Mouse (Mus musculus): Measurements from ENCODE around the gene Slc25a28.

The Slc25a28 gene

GRCm38 (mm10) chr19:43641833-43642232 is 32.8 kb downstream of the Slc25a28 start:
- DNase-seq (ENCODE audit: low spot score in 2 of 2) = no peak

DNA sequence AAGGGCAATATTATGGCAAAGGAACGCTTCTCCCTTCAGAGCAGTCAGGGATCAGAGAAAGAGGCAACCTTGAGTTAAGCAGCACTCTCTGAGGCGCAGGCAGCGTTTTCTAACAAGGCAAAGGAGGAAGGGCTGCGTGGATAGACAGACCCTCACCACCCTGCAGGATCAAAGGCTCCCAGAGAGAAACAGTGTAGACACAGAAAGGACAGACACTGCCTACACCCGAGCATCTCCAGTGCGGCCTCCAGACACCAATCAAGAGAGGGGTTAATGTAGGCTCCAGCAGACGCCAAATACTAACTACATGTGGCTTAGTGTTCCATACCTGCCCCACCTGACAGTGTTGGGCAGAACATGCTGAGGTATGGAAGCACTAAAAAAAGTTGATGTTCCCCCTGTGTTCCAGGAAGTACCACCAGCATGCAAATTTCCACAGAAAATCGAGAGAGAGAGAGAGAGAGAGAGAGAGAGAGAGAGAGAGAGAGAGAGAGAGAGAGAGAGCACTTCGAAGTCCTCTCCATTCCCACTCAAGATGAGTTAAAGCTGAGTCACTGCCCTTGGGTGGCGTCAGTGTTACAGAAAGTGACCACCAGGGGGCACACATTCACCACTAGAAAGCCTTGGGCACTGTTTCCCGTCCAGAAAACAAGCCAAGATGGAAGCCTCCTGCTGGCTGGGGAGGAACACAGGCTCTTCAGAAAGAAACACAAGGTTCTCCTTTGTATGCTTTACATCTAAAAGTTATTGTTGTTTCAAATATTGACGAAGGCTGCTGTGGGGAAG is 44.0 kb downstream of the Slc25a28 start:
- DNase-seq (ENCODE audit: low spot score in 2 of 2) = peak in 1 of 2 experiments; percentile 85

- DNase-seq (ENCODE audit: low spot score in 2 of 2) = no peak
These were observed 45.6 kb downstream of the Slc25a28 start for GRCm38 (mm10) chr19:43629088-43629487.

DNA sequence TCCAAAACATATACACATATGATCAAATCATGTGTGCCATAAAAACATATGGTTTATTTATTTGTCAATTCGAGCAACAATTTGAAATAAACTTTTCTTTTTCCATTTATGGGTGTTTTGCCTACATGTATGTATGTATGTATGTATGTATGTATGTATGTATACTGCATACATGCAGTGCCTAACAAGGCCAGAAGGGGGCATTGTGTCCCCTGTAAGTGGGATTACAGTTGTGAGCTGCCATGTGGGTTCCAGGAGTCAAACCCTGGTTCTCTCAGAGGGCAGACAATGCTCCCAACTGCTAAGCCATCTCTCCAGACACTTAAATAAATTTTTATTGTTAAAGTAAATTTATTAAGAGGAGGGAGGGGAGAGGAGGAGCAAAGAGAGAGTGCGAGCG is 47.3 kb downstream of the Slc25a28 start:
- no peak for DNase-seq (ENCODE audit: low spot score in 2 of 2)

GRCm38 (mm10) chr19:43626160-43626559 is 48.5 kb downstream of the Slc25a28 start:
- DNase-seq (ENCODE audit: low spot score in 2 of 2) = no peak

GRCm38 (mm10) chr19:43623913-43624312 is 50.8 kb downstream of the Slc25a28 start:
- DNase-seq (ENCODE audit: low spot score in 2 of 2) = peak in 1 of 2 experiments; percentile 66

DNA sequence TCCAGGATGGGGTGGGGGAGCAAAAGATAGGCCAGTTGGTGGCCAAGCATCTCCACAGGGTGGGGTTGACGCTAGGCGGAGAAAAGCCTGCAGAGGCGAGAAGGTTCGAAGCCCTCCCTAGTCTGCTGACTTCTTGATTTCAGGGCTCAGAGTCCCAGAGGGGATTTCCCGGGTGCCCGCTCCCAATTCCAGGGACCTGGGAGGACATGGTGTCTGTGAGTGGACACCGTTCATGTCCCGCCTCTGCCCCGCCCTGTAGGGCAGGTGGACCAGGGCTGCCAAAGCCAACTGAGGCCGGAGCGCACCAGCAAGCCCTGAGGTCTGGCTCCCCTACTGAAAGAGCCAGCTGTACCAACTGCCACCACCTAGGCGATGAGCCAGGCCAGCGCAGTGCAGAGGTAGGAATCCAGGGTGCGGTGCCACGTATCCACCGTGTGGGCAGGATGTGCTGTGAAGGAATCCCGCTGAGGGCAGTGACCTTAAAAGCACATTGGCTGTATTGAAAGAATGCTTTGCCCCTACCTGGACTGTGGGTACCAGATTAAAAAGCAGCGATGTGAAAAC is 54.7 kb downstream of the Slc25a28 start:
- DNase-seq (ENCODE audit: low spot score in 2 of 2) = no peak

DNA sequence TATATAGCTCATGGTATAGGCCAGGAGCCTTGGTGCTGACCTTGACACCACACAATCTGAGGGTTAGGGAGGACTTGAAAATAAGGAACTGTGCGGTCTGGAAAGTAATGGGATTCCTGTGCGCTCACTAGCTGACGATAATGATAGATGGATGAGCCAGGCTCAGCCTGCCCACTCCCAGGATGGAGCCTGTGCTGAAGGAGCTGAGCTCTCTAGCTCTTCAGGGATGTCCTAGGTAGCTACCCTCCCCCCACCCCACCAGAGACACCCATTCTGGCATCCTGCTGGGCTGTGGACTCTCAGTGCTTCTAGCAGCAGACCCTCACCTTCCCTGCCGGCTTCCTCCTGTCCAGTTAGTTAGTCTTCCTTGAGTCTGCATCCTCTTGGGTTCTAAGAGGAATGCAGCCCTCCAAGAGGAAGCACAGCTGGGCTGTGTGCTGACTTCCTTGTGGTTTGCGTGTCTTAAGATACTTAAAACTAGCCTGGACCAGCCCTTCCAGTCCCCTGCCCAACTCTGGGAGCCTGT is 56.1 kb downstream of the Slc25a28 start:
- no peak for DNase-seq (ENCODE audit: low spot score in 2 of 2)

- DNase-seq (ENCODE audit: low spot score in 2 of 2) = no peak
These were observed 56.8 kb downstream of the Slc25a28 start for GRCm38 (mm10) chr19:43617761-43618349.

DNA sequence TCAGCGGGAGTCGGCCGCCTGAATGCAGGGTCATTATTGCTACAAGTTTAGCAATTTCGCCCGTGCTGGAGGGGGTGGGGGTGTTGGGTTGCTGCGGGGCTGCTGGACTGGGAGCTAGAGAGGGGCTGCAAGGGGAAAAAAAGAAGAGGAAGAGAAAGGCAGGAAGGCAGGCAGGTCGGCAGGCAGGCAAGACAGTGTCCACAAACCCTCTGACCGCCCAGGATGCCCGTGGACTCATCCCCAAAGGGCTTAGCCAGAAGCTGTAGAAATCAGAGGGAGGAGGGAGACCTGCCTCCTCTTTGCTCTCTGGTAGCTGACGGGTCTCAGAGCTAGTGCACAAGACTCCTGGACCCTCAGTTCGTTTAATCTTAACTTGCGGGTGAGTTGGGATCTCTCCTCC is 57.8 kb downstream of the Slc25a28 start:
- DNase-seq (ENCODE audit: low spot score in 2 of 2) = no peak

GRCm38 (mm10) chr19:43616415-43616861 is 58.2 kb downstream of the Slc25a28 start:
- no peak for DNase-seq (ENCODE audit: low spot score in 2 of 2)

- no peak for DNase-seq (ENCODE audit: low spot score in 2 of 2)
These were observed 58.9 kb downstream of the Slc25a28 start for GRCm38 (mm10) chr19:43615571-43616414.

- peak in 1 of 2 experiments; percentile 21 for DNase-seq (ENCODE audit: low spot score in 2 of 2)
These were observed 59.6 kb downstream of the Slc25a28 start for GRCm38 (mm10) chr19:43615074-43615445.

- peak in 1 of 2 experiments; percentile 40 for DNase-seq (ENCODE audit: low spot score in 2 of 2)
These were observed 60.2 kb downstream of the Slc25a28 start for GRCm38 (mm10) chr19:43614341-43615073.

All from spleen, postnatal 10 days (tissue).